Mouse (Mus musculus): Measurements from ENCODE around the gene Gm17268. TPM values are rescaled to one million over a fixed set of nuclear protein-coding genes. Genes with fewer than 3 reads are reported as not detected.
A peak's percentile ranks its signal among the peaks of the same experiment; 100 is the strongest.

The Gm17268 gene
- polyA plus RNA-seq, 1 experiment from 2014 or later = not detected

DNA sequence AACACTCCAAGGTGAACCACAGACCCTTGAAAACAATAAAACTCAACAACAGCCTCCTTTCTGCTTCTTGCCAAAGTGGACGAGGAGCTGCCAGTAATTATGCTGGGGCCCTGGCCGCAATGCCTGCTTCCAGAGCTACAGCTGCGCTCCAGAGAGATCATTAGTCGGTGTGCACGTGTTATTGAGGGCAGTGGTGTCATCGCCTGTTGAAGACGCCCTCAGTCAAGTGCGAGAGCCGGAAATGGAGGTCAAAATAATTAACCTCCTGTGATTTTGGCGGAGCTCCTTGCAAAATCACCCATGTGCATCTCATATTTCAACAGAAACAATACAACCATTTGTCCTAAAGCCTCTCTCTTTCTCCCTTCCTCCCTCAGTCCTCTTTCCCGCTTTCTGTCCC lies 56.2 kb downstream of the Gm17268 start:
- WGBS = 10% methylated on average over 11 of the region's 11 CpGs
- no peak overlapping the region for H3K4me2 ChIP-seq (ENCODE audit: low read depth, low read length)
- H3K4me1 ChIP-seq (ENCODE audit: control insufficient read depth, insufficient read depth, low read length) = 0 out of 2 replicates have a peak, but pooled peaks cover 3% of the 10 kb centered on the region
- no peak overlapping the region for H3K9ac ChIP-seq (ENCODE audit: low read depth, low read length)
- no peak overlapping the region for H3K27ac ChIP-seq (replicated peaks; ENCODE audit: low read depth, low read length)
- no peak overlapping the region for H3K4me3 ChIP-seq (ENCODE audit: low read depth, low read length)
- no peaks in the 10 kb centered on the region for H3K27me3 ChIP-seq (replicated peaks; ENCODE audit: control insufficient read depth, insufficient read depth, low read length)
- H3K9me3 ChIP-seq (ENCODE audit: control insufficient read depth, low read length) = no peaks in the 10 kb centered on the region
- ATAC-seq (ENCODE audit: low read depth) = peak; percentile 80; the same call in 1 of the 2 replicates
- H3K36me3 ChIP-seq (ENCODE audit: control insufficient read depth, insufficient read depth, low read length) = no peaks in the 10 kb centered on the region
- DNase-seq (ENCODE audit: low spot score) = peak; percentile 61

Other genes starting within 250 kb of the Gm17268 start
- 0.05 TPM in 1 of 2 replicates, not detected in the other for gene 5530401A14Rik, start 177.9 kb downstream of the Gm17268 start, polyA plus RNA-seq (2014; fragmentation: Nextera tagmentation; extraction: Ambion mirVana)
- 0.43 and 0.65 TPM in 2 replicates for gene Asic2, start 70.1 kb downstream of the Gm17268 start, polyA plus RNA-seq (2014; fragmentation: Nextera tagmentation; extraction: Ambion mirVana)
- gene Ccl2, start 3.0 kb downstream of the Gm17268 start, polyA plus RNA-seq (2014; fragmentation: Nextera tagmentation; extraction: Ambion mirVana) = 6.6 and 9.8 TPM in 2 replicates
- gene Ccl7, start 7.2 kb upstream of the Gm17268 start, polyA plus RNA-seq (2014; fragmentation: Nextera tagmentation; extraction: Ambion mirVana) = 5.3 and 6.3 TPM in 2 replicates
- 5.8 and 6.3 TPM in 2 replicates for gene Ccl11, start 19.3 kb upstream of the Gm17268 start, polyA plus RNA-seq (2014; fragmentation: Nextera tagmentation; extraction: Ambion mirVana)
- 5.9 and 7.1 TPM in 2 replicates for gene Ccl12, start 63.3 kb upstream of the Gm17268 start, polyA plus RNA-seq (2014; fragmentation: Nextera tagmentation; extraction: Ambion mirVana)
- not detected in 2 replicates for gene Ccl8, start 76.6 kb upstream of the Gm17268 start, polyA plus RNA-seq (2014; fragmentation: Nextera tagmentation; extraction: Ambion mirVana)

Data from embryonic facial prominence, embryonic 14.5 days (tissue).